Mouse (Mus musculus) Patski (cell line): ENCODE data around the gene Col9a2. TPM values are rescaled to one million over a fixed set of nuclear protein-coding genes. Genes with fewer than 3 reads are reported as not detected.
A peak's percentile ranks its signal among the peaks of the same experiment; 100 is the strongest.

Source experiments
- ATAC-seq: fragments of 100-300 bp; one replicate; pipeline ENCODE4 v1.8.0; 2021
- CTCF ChIA-PET: fragments of 350-600 bp; sonication (Branson Sonifier 250); formaldehyde crosslinking; loops from one replicate; lab custom pipeline; 2022; ENCODE audit warnings: inconsistent platforms; lab: Charles Lee
- POLR2A ChIA-PET: fragments of 350-600 bp; sonication (Branson Sonifier 250); formaldehyde crosslinking; loops from one replicate; lab custom pipeline; 2022; ENCODE audit warnings: antibody characterized with exemption, inconsistent platforms; lab: Charles Lee
- DNase-seq: peaks from one replicate; pipeline ENCODE4 v3.0.0-alpha.2; 2011; ENCODE audit warnings: low read depth, low spot score
- H3K27me3 ChIP-seq: fragments of 371-371 bp; one replicate; pipeline ENCODE4 v1.5.1; 2021
- CTCF ChIP-seq: fragments of 100-300 bp; IDR thresholded peaks from one replicate; pipeline ENCODE4 v1.5.1; 2021
- in situ Hi-C: fragments of 300-500 bp; cut with MboI; formaldehyde crosslinking; loops from 3 replicates; pipeline ENCODE4 v1.11.1; 2018; ENCODE audit warnings: low pct_unique_long_range_greater_than_20kb, mixed read lengths
- polyA plus RNA-seq: library from polyadenylated mRNA; unstranded; gene quantifications from one replicate; pipeline ENCODE4 v1.2.3, GENCODE M21; 2021

Col9a2 gene
- 0.05 TPM for polyA plus RNA-seq

- DNase-seq (no peak), ATAC-seq (no peak)
- ChIA-PET POLR2A (no interaction called here), CTCF (no interaction called here)
- in situ Hi-C loops, result loop anchor here (10.0 to 25.0 kb wide), 2 partner anchors 185 to 1598 kb away; no protein-coding TSS in a partner anchor
- TF ChIP-seq CTCF, result no peak
- peaks cover 12% of the 10 kb centered on the region for H3K27me3 ChIP-seq
Measured at GRCm38 (mm10) chr4:121039331-121040115, at the start of gene Col9a2. Gene Col9a2, plus strand, starts transcription at chr4:121039385.

DNA sequence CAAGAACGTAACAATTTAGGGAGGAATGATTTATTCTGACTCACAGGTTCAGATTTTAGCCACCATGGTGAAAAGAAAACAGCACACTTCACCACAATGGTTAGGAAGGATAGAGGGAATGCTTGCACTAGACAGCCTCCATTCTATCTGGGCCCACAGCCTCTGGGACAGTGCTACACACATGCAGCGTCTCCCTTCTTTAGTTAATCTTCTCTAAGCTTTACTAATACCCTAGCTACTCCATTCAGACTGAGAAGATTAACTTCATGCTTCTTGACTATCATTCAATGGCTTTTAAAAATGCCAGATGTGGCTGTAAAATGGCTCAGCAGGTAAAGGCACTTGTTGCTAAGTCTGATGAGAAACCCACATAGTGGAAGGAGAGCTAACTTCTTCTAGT is 46.9 kb upstream of the Col9a2 start:
- in situ Hi-C loops, result no loop called here
- POLR2A ChIA-PET, result no interaction called here
- DNase-seq, result no peak
- CTCF ChIA-PET, result interaction anchor here (1.1 to 3.2 kb wide), 2 partner anchors 33 to 40 kb away, joined by 3 to 13 read pairs; no protein-coding TSS in a partner anchor
- TF ChIP-seq CTCF, result no peak
- no peak for ATAC-seq
- H3K27me3 ChIP-seq, result no peaks in the 10 kb centered on the region

DNA sequence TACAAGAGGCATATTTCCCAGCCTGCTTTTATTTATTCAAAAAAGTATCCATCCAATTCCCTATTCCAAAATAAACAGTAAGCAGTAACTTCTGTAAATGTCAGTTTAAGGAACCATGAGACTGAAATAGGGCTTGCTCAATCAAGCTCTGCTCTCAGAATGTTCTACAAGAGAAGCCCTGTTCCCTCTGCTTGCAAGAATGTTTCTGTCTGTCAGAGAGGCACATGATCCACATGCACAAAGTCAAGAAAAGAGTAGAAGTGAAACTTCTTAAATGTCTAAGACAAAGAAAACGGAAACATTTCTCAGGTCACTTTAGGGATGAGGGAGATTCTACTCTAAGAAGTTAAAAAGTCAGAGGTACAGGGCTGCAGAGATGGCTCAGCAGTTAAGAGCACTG is 46.2 kb upstream of the Col9a2 start:
- no peaks in the 10 kb centered on the region for H3K27me3 ChIP-seq
- in situ Hi-C loops, result no loop called here
- POLR2A ChIA-PET, result no interaction called here
- no peak for ATAC-seq
- TF ChIP-seq CTCF, result no peak
- CTCF ChIA-PET, result interaction anchor here (1.1 to 3.2 kb wide), 2 partner anchors 32 to 39 kb away, joined by 3 to 13 read pairs; no protein-coding TSS in a partner anchor
- no peak for DNase-seq

- TF ChIP-seq CTCF, result no peak
- ChIA-PET POLR2A (no interaction called here), CTCF (interaction anchor here (1.8 to 2.2 kb wide), 2 partner anchors 8 to 20 kb away, joined by 4 to 5 read pairs; no protein-coding TSS in a partner anchor)
- ATAC-seq (no peak), DNase-seq (no peak)
- in situ Hi-C loops, result no loop called here
- no peaks in the 10 kb centered on the region for H3K27me3 ChIP-seq
Measured at GRCm38 (mm10) chr4:120995911-120996310, 43.3 kb upstream of the Col9a2 start.

DNA sequence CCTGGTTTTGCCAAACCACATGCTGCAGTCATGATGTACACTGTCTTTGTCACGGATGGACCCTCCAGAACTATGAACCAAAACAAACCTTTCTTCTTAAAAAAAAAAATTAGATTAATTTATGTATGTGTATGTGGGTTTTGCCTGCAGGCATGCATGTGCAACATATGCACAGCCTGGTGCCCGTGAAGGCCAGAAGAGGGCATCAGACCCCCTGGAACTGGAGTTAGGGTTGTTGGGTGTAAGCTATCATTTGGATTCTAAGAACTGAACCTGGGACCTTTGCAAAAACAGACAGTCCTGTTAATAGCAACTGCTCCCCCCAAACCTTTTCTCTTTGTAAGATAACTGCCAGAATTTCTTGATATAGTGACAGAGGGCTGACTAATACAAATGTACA is 38.1 kb upstream of the Col9a2 start:
- TF ChIP-seq CTCF, result peak; percentile 22
- no peak for DNase-seq
- POLR2A ChIA-PET, result interaction anchor here (0.7 kb wide), 1 partner anchor 69 kb away, joined by 3 read pairs; no protein-coding TSS in a partner anchor
- H3K27me3 ChIP-seq, result no peaks in the 10 kb centered on the region
- CTCF ChIA-PET, result interaction anchor here (1.0 to 1.6 kb wide), 3 partner anchors 14 to 21 kb away, joined by 3 to 4 read pairs (median 3); partner anchors contain the start of gene Smap2
- in situ Hi-C loops, result no loop called here
- ATAC-seq, result no peak

GRCm38 (mm10) chr4:121001659-121002058 is 37.5 kb upstream of the Col9a2 start:
- in situ Hi-C loops, result no loop called here
- ATAC-seq, result no peak
- CTCF ChIA-PET, result interaction anchor here (0.8 to 2.7 kb wide), 6 partner anchors 15 to 33 kb away, joined by 3 to 17 read pairs (median 4); partner anchors contain the start of gene Smap2

GRCm38 (mm10) chr4:121002400-121003171 is 36.6 kb upstream of the Col9a2 start:
- ChIA-PET CTCF (interaction anchor here (0.8 to 2.7 kb wide), 7 partner anchors 8 to 32 kb away, joined by 3 to 17 read pairs (median 4); partner anchors contain the start of gene Smap2), POLR2A (interaction anchor here (0.6 to 2.1 kb wide), 2 partner anchors 13 to 24 kb away, joined by 3 to 9 read pairs; no protein-coding TSS in a partner anchor)
- in situ Hi-C loops, result no loop called here
- ATAC-seq (peak; percentile 71), DNase-seq (peak; percentile 57)
- no peak for TF ChIP-seq CTCF
- no peaks in the 10 kb centered on the region for H3K27me3 ChIP-seq

More at GRCm38 (mm10) chr4:121001659-121002058, 37.5 kb upstream of the Col9a2 start:
- POLR2A ChIA-PET, result interaction anchor here (0.6 to 2.1 kb wide), 3 partner anchors 14 to 68 kb away, joined by 3 to 9 read pairs (median 3); no protein-coding TSS in a partner anchor
- no peak for TF ChIP-seq CTCF
- H3K27me3 ChIP-seq, result no peaks in the 10 kb centered on the region
- no peak for DNase-seq

DNA sequence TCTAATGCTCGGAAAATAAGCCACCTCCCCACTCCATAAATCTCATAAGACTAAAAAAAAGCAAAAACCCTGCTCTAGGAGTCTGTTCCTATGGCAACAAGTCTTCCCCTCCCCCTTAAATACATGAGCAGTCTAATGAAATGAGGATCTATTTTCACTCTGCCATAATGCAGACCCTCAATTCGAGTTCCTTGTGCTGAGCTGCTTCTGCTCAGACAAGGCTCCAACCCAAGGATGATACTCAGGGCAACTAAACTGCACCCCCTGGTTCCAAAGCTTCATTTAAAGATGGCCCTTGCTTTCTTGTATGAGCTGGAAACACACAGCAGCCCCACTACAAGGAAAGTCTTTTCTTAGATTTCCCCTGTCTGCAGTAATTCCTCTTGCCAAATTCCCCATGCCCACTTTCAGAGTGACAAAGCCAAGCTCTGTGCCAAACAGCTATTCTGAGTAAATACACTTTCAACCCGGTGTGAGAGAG is 35.5 kb upstream of the Col9a2 start:
- in situ Hi-C loops, result no loop called here
- CTCF ChIA-PET, result interaction anchor here (1.4 to 2.7 kb wide), 3 partner anchors 9 to 13 kb away, joined by 4 to 17 read pairs (median 5); partner anchors contain the start of gene Smap2
- no peaks in the 10 kb centered on the region for H3K27me3 ChIP-seq
- POLR2A ChIA-PET, result interaction anchor here (0.8 to 2.1 kb wide), 2 partner anchors 10 to 12 kb away, joined by 4 to 9 read pairs; no protein-coding TSS in a partner anchor
- no peak for DNase-seq
- no peak for ATAC-seq
- no peak for TF ChIP-seq CTCF

- ATAC-seq (no peak), DNase-seq (no peak)
- H3K27me3 ChIP-seq, result no peaks in the 10 kb centered on the region
- ChIA-PET CTCF (interaction anchor here (1.5 kb wide), 1 partner anchor 9 kb away, joined by 4 read pairs; no protein-coding TSS in a partner anchor), POLR2A (no interaction called here)
- in situ Hi-C loops, result no loop called here
- TF ChIP-seq CTCF, result no peak
Measured at GRCm38 (mm10) chr4:121004679-121005078, 34.5 kb upstream of the Col9a2 start.

DNA sequence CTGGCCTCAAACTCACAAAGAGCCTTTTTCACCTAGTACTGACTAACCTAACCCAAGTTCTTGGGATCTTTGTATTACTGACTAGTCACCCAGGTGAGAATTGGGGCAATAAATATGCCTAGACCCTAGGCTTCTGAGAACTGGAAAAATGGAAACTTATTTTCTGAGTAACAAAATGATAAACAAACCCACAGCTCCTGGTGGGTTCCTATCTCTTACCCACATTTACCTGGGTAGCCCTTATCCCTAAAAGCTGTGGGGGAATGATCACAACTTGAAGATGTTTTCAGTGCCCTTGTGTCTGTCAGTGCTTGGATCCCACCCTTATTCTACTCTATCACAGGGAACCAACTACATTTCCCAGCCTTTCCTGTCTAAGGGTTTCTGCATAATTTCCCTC is 32.2 kb upstream of the Col9a2 start:
- no peak for ATAC-seq
- no peak for DNase-seq
- H3K27me3 ChIP-seq, result no peaks in the 10 kb centered on the region
- POLR2A ChIA-PET, result no interaction called here
- CTCF ChIA-PET, result no interaction called here
- in situ Hi-C loops, result no loop called here
- TF ChIP-seq CTCF, result no peak
